Comparison of ENCODE assay signal across 20 mouse cellular contexts in the genomic region with DNA sequence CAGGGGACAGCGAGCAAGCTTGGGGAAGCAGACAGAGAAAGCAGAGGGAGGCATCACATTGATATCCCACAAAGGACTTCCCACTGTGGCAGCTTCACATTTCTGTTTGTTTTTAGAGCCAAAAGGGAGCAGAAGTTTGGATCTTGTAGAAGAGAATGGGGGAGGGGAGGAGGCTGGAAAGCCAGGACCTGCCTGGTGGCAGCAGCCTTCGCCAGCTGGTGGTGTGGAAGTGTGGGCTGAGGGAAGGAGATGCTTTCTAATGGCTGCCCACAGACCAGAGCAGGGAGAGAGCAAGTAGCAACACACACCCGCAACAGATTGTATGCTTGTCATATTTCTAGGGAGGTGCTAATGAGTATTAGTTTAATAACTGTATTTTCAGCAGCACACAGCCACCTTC.
"Had no signal": no experiment of that assay in that cellular context is flagged by ENCODE, and none has a peak within 500 bp of the region (broad histone marks: within the 10 kb centered on the region; RNA-seq: fewer than 3 reads in every experiment).

No protein-coding gene starts in this region.

- H3K27ac ChIP-seq: left cerebral cortex, adult 2 months; limb, embryonic 12.5 days; liver, embryonic 13.5 days; lung, embryonic 15.5 days; midbrain, embryonic 13.5 days; neural tube, embryonic 15.5 days; stomach, embryonic 15.5 days had no signal

- ATAC-seq: intestine, postnatal 0 days; liver, postnatal 0 days; midbrain, embryonic 13.5 days had no signal

- H3K4me3 ChIP-seq: left cerebral cortex, adult 2 months; limb, embryonic 12.5 days; liver, embryonic 13.5 days; lung, embryonic 15.5 days; midbrain, embryonic 13.5 days; myocyte; neural tube, embryonic 15.5 days; stomach, embryonic 15.5 days had no signal

- H3K4me2 ChIP-seq: limb, embryonic 12.5 days; liver, embryonic 13.5 days; lung, embryonic 15.5 days; midbrain, embryonic 13.5 days; neural tube, embryonic 15.5 days; stomach, embryonic 15.5 days had no signal

- DNase-seq: kidney, adult 9 months; kidney, postnatal 10 days; kidney, postnatal 4 days; liver; liver, embryonic 13.5 days; liver, postnatal 0 days; lung, postnatal 14 days; retina, postnatal 1 day; right cerebral cortex, postnatal 4 days; spleen, adult 18-20 months; thymus, adult 2 months; thymus, postnatal 25 days had no signal

- H3K9me3 ChIP-seq: lung, embryonic 15.5 days; neural tube, embryonic 15.5 days; stomach, embryonic 15.5 days had no signal

- H3K36me3 ChIP-seq: limb, embryonic 12.5 days; liver, embryonic 13.5 days; lung, embryonic 15.5 days; midbrain, embryonic 13.5 days; neural tube, embryonic 15.5 days; stomach, embryonic 15.5 days had no signal

- H3K9ac ChIP-seq: limb, embryonic 12.5 days; liver, embryonic 13.5 days; liver, postnatal 0 days; lung, embryonic 15.5 days; midbrain, embryonic 13.5 days; neural tube, embryonic 15.5 days; stomach, embryonic 15.5 days had no signal

- H3K4me1 ChIP-seq: limb, embryonic 12.5 days; liver, embryonic 13.5 days; lung, embryonic 15.5 days; stomach, embryonic 15.5 days had no signal

- H3K27me3 ChIP-seq: limb, embryonic 12.5 days; liver, embryonic 13.5 days; lung, embryonic 15.5 days; midbrain, embryonic 13.5 days; neural tube, embryonic 15.5 days; stomach, embryonic 15.5 days had no signal
